Mouse (Mus musculus) heart, embryonic 13.5 days (tissue): ENCODE data around the gene Pmf1. TPM values are rescaled to one million over a fixed set of nuclear protein-coding genes. Genes with fewer than 3 reads are reported as not detected.
"Not testable (repeated sequence)": the region's sequence is repeated elsewhere in the genome, so short reads cannot be mapped to it uniquely, and the experiment has no call there.

Experiments
- ATAC-seq: fragments of 200-750 bp; cut with Nextera tagmentation; 2 replicates; pipeline ENCODE4 v1.8.0; 2017; ENCODE audit warnings: moderate TSS enrichment; ENCODE audit not compliant: insufficient number of reproducible peaks, low FRiP score, low TSS enrichment; ENCODE audit errors: extremely low read depth
- H3K27ac ChIP-seq: fragments of 300-500 bp; sonication (generic); replicated peaks from 2 replicates; pipeline ENCODE4 v1.5.1; 2015; ENCODE audit warnings: moderate library complexity, mild to moderate bottlenecking, inconsistent platforms
- H3K27me3 ChIP-seq: fragments of 300-500 bp; sonication (generic); replicated peaks from 2 replicates; pipeline ENCODE4 v1.6.1; 2015; ENCODE audit warnings: mild to moderate bottlenecking, inconsistent platforms
- H3K36me3 ChIP-seq: fragments of 300-500 bp; sonication (generic); 2 replicates; pipeline ENCODE4 v1.6.1; 2015; ENCODE audit warnings: mild to moderate bottlenecking, inconsistent platforms
- H3K4me1 ChIP-seq: fragments of 300-500 bp; sonication (generic); 2 replicates; pipeline ENCODE4 v1.6.1; 2015; ENCODE audit warnings: inconsistent platforms
- H3K4me2 ChIP-seq: fragments of 300-500 bp; sonication (generic); 2 replicates; pipeline ENCODE4 v1.6.1; 2015; ENCODE audit warnings: inconsistent platforms, mild to moderate bottlenecking, moderate library complexity
- H3K4me3 ChIP-seq: fragments of 300-500 bp; sonication (generic); 2 replicates; pipeline ENCODE4 v1.5.1; 2015; ENCODE audit warnings: moderate library complexity, mild to moderate bottlenecking, inconsistent platforms
- H3K9ac ChIP-seq: fragments of 300-500 bp; sonication (generic); 2 replicates; pipeline ENCODE4 v1.6.1; 2015; ENCODE audit warnings: inconsistent platforms, mild to moderate bottlenecking, moderate library complexity
- H3K9me3 ChIP-seq: fragments of 300-500 bp; sonication (generic); 2 replicates; pipeline ENCODE4 v1.6.1; 2016; ENCODE audit warnings: inconsistent platforms
- WGBS: fragments of 180-500 bp; shearing (Covaris S2); methylation state at CpG from one replicate; pipeline ENCODE4 v1.1.7; 2015; ENCODE audit warnings: mixed read lengths; 5-methylcytosine and 5-hydroxymethylcytosine counted together
- polyA plus RNA-seq: library from polyadenylated mRNA; unstranded; fragments of >200 nt; fragmentation: Nextera tagmentation; extraction: Ambion mirVana; gene quantifications from 2 replicates; pipeline ENCODE4 v1.2.1, GENCODE M21; 2015

Gene Pmf1
- polyA plus RNA-seq, 1 experiment from 2014 or later = 112 TPM

GRCm38 (mm10) chr3:88436395-88437201, 26.5 kb upstream of the Pmf1 start:
- peak; percentile 79 for ATAC-seq
- Histone ChIP-seq H3K9me3 (no peaks in the 10 kb centered on the region), H3K27ac (peak overlapping the region; percentile 66), H3K4me2 (peak overlapping the region; percentile 72), H3K36me3 (no peaks in the 10 kb centered on the region), H3K4me1 (peaks cover 37% of the 10 kb centered on the region), H3K4me3 (peak overlapping the region; percentile 47), H3K9ac (peak overlapping the region; percentile 72), H3K27me3 (peaks cover 12% of the 10 kb centered on the region; the same call in 1 of the 2 replicates)
- WGBS = 8% methylated on average over 29 of the region's 29 CpGs

GRCm38 (mm10) chr3:88435515-88435914, 25.4 kb upstream of the Pmf1 start:
- Histone ChIP-seq H3K4me1 (peaks cover 27% of the 10 kb centered on the region), H3K4me3 (no peak overlapping the region), H3K4me2 (no peak overlapping the region), H3K27ac (no peak overlapping the region), H3K27me3 (peaks cover 12% of the 10 kb centered on the region; the same call in 1 of the 2 replicates), H3K9me3 (no peaks in the 10 kb centered on the region), H3K9ac (no peak overlapping the region), H3K36me3 (no peaks in the 10 kb centered on the region)
- 68% methylated on average over 10 of the region's 10 CpGs for WGBS
- no peak for ATAC-seq

- not testable (repeated sequence) for H3K9me3 ChIP-seq, H3K27me3 ChIP-seq, H3K4me3 ChIP-seq, H3K27ac ChIP-seq, H3K9ac ChIP-seq, ATAC-seq, H3K4me2 ChIP-seq, H3K36me3 ChIP-seq
- H3K4me1 ChIP-seq = peaks cover 11% of the 10 kb centered on the region
- 64% methylated on average over 8 of the region's 8 CpGs for WGBS
Observed at GRCm38 (mm10) chr3:88428639-88429038, 18.5 kb upstream of the Pmf1 start.

GRCm38 (mm10) chr3:88427342-88427905, 17.3 kb upstream of the Pmf1 start:
- no peak overlapping the region for H3K9ac ChIP-seq
- H3K27me3 ChIP-seq = no peaks in the 10 kb centered on the region
- H3K4me3 ChIP-seq = no peak overlapping the region
- WGBS = 62% methylated on average over 4 of the region's 4 CpGs
- no peaks in the 10 kb centered on the region for H3K9me3 ChIP-seq
- H3K36me3 ChIP-seq = no peaks in the 10 kb centered on the region
- ATAC-seq = no peak
- H3K4me1 ChIP-seq = peaks cover 19% of the 10 kb centered on the region
- no peak overlapping the region for H3K27ac ChIP-seq
- H3K4me2 ChIP-seq = no peak overlapping the region

- Histone ChIP-seq H3K9me3 (no peaks in the 10 kb centered on the region), H3K4me2 (peak overlapping the region; percentile 94), H3K27me3 (no peaks in the 10 kb centered on the region), H3K27ac (no peak overlapping the region), H3K4me1 (peaks cover 23% of the 10 kb centered on the region), H3K36me3 (peaks cover 5% of the 10 kb centered on the region), H3K9ac (no peak overlapping the region; the same call in 1 of the 2 replicates), H3K4me3 (peak overlapping the region; percentile 75; the same call in 1 of the 2 replicates)
- 78% methylated on average over 10 of the region's 10 CpGs for WGBS
- no peak for ATAC-seq
Observed at GRCm38 (mm10) chr3:88425708-88426420, 15.7 kb upstream of the Pmf1 start.

- Histone ChIP-seq H3K4me1 (peaks cover 23% of the 10 kb centered on the region), H3K4me2 (peak overlapping the region; percentile 94), H3K9ac (peak overlapping the region; percentile 70), H3K27ac (no peak overlapping the region), H3K9me3 (no peaks in the 10 kb centered on the region), H3K36me3 (peaks cover 10% of the 10 kb centered on the region), H3K4me3 (peak overlapping the region; percentile 75), H3K27me3 (no peaks in the 10 kb centered on the region)
- no peak for ATAC-seq
- 8% methylated on average over 2 of the region's 2 CpGs for WGBS
Observed at GRCm38 (mm10) chr3:88425330-88425689, 15.2 kb upstream of the Pmf1 start.

GRCm38 (mm10) chr3:88424605-88425329, 14.6 kb upstream of the Pmf1 start, which contains the start of gene Slc25a44:
Gene Slc25a44 (minus strand): TSS chr3:88425139.
- no peaks in the 10 kb centered on the region for H3K9me3 ChIP-seq
- peaks cover 16% of the 10 kb centered on the region for H3K36me3 ChIP-seq
- H3K4me1 ChIP-seq = peaks cover 23% of the 10 kb centered on the region
- peak within 1 kb of the TSS; percentile 94 for H3K4me2 ChIP-seq
- peak; percentile 99 for ATAC-seq
- H3K27me3 ChIP-seq = no peaks in the 10 kb centered on the region
- peak within 1 kb of the TSS; percentile 87 for H3K9ac ChIP-seq
- H3K4me3 ChIP-seq = peak within 1 kb of the TSS; percentile 75
- 2% methylated on average over 35 of the region's 35 CpGs for WGBS
- no peak within 1 kb of the TSS for H3K27ac ChIP-seq

GRCm38 (mm10) chr3:88422020-88422720, 12.0 kb upstream of the Pmf1 start:
- Histone ChIP-seq H3K27ac (no peak overlapping the region), H3K4me3 (no peak overlapping the region), H3K36me3 (peaks cover 42% of the 10 kb centered on the region), H3K27me3 (no peaks in the 10 kb centered on the region), H3K4me2 (no peak overlapping the region), H3K9ac (peak overlapping the region; percentile 50; the same call in 1 of the 2 replicates), H3K4me1 (peaks cover 23% of the 10 kb centered on the region), H3K9me3 (no peaks in the 10 kb centered on the region)
- 34% methylated on average over 9 of the region's 9 CpGs for WGBS
- no peak for ATAC-seq

- ATAC-seq = no peak
- Histone ChIP-seq H3K9ac (no peak overlapping the region), H3K36me3 (peaks cover 56% of the 10 kb centered on the region), H3K27me3 (no peaks in the 10 kb centered on the region), H3K4me2 (no peak overlapping the region), H3K4me1 (peaks cover 25% of the 10 kb centered on the region), H3K4me3 (no peak overlapping the region), H3K9me3 (no peaks in the 10 kb centered on the region), H3K27ac (no peak overlapping the region)
- 89% methylated on average over 19 of the region's 19 CpGs for WGBS
Observed at GRCm38 (mm10) chr3:88420771-88421170, 10.6 kb upstream of the Pmf1 start.

- no peak for ATAC-seq
- WGBS = 82% methylated on average over 6 of the region's 6 CpGs
- H3K4me3 ChIP-seq = no peak overlapping the region
- H3K27me3 ChIP-seq = no peaks in the 10 kb centered on the region
- H3K9ac ChIP-seq = 0 out of 2 replicates have a peak overlapping the region, but pooled peaks have one; percentile 14
- H3K36me3 ChIP-seq = peaks cover 83% of the 10 kb centered on the region
- peaks cover 15% of the 10 kb centered on the region for H3K4me1 ChIP-seq
- H3K9me3 ChIP-seq = no peaks in the 10 kb centered on the region
- no peak overlapping the region for H3K4me2 ChIP-seq
- H3K27ac ChIP-seq = no peak overlapping the region
Observed at GRCm38 (mm10) chr3:88418016-88418415, 7.9 kb upstream of the Pmf1 start.
